Mouse (Mus musculus): ENCODE results near the gene Tshz2.
"Not testable (repeated sequence)": the region's sequence is repeated elsewhere in the genome, so short reads cannot be mapped to it uniquely, and the experiment has no call there.

Gene Tshz2

DNA sequence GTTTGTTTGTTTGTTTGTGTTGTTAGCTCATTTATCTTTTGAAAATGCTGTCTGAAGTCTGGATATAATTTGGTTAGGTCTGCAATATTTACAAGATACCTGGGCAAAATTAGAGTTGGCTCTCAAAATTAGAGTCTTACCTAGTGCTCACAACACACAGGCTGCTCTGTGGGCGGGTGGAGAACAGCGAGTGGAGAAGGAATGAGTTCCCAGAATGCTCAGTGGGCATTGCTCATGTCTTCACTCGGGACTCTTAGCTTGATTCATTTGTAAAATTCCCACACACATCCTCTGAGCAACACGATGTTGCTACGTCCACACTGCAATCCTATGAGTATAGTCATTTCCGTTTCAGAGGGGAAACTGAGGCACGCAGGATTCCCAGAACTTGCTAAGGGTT, 180.1 kb downstream of the Tshz2 start:
- DNase-seq (ENCODE audit: low spot score), result no peak

DNA sequence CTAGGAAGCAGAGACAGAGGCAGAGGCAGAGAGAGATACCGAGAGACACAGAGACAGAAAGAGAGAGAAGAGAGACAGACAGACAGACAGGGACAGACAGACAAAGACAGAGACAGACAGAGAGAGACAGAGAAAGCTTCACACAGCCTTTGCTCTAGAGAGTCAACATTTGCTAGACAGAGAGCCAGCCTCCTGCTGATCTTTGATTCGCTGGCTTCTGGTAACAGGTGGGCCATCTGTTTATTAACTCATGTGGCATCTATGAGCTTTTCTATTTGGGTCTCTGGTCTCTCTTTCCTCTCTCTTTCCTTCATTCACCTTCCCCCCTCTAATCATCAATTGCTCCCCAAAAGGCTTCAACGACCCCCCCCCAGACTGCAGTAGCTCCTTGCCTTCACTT, 181.5 kb downstream of the Tshz2 start:
- DNase-seq (ENCODE audit: low spot score), result no peak

DNA sequence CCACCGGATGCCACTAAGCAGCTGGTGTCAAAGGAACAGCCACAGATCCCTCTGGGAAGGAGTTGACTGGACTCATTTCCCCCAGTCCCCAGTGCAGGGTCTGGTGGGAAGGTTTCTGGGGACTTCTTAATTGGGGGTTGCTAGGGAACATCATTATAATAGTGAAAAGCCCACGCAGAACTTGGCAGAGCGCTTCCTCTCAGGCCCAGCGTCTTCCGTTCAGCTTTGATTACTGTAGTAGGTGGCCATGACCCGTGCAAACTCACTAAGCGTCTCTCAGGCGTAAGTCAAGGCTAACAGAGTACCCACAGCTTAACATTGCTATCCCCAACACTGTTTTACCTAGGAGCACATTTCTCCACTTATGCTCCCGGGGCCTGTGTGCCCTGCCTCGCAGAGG, 181.9 kb downstream of the Tshz2 start:
- no peak for DNase-seq (ENCODE audit: low spot score)

DNA sequence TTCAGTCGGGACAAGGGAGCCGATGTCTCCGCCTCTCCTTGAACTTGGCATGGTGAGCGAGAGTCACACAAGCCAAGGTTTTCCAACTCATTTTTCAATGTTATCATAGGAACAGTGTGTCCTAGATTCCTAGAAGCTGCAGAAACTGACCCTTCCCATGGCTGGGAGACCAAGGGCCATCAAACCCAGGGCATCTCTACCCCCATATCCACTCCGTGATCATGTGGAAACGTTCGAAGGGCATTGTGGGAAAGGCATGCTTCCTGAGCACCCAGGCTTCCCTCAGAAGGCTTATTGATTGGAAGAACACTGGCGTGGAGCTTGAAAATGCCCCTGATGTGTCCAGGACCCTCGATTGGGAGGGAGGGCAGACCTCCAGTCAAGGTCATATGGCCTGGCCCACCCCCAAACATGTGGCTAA, 188.2 kb downstream of the Tshz2 start:
- DNase-seq (ENCODE audit: low spot score), result no peak

DNA sequence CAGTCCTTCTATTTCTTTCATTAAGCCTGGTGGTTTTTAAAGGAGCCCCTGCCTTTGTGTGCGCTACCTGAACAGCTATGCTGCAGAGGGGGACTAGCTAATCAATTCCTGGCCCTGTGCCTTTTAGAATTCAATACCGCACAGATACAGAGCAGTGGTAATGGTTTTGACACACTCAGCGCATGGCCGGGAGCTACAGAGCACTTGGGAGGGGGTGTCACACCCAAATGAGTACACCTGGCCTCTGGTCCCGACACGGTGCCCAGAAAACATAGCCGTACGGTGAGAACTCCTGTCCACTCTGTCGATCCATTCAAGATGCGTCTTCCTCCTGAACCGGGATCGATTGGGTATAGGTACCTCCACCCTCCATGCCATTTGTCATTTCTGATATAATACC, 193.1 kb downstream of the Tshz2 start:
- DNase-seq (ENCODE audit: low spot score), result no peak

DNA sequence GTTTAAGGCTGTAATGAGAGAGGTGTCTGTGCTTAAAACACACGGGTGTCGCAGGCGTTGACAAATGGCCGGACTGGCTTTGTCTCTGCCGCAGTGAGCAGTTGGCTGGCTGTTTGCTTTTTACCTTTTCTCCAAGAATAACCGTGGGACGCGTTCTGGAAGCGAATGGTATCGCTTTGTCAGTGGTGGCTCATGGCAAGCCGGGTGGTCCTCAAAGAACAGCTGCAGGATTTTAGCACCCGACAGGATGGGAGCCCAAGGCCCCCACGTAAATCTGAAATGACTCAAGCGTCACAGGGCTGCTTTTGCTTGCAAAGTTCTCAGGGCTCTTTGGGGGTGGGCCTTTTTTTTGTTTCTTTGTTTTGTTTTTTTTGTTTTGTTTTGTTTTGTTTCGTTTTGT, 193.5 kb downstream of the Tshz2 start:
- no peak for DNase-seq (ENCODE audit: low spot score)

DNA sequence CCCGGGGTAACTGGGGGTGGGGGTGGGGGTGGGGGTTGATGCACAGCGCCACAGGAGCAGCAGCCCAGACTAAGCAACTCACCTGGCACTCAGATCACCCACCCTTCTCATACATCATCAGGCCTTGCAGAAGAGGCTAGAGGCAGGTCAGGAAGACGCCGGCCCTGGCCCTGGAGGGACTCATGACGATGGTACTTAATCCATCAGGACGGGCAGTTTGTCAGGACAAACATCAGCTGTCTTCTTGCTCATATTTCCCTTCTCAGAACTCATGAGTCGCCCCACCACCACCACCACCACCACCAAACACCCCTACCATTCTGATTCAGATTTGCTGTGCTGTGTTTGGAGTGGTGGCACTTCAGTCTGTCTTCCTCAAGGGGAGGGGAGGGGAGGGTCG, 194.0 kb downstream of the Tshz2 start:
- no peak for DNase-seq (ENCODE audit: low spot score)

DNA sequence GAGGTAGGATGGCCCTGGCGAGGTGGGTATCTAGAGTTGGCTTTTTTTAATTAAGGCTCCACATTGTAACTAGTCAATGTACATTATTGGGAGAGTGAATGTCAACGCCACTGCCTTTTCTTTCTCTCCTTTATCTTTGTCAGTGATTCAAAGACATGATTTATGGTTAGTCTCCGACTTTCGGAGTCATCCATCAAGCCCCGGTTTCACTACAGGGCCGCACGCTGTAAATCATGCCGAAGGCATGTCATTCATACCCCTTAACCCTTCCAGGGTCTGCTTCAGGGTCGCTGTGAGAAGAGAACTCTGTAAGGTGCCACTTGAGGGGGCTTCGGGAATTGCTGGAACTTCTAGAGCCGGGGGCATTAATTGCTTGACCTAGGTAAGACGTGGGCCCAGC, 199.4 kb downstream of the Tshz2 start:
- peak; percentile 60 for DNase-seq (ENCODE audit: low spot score)

DNA sequence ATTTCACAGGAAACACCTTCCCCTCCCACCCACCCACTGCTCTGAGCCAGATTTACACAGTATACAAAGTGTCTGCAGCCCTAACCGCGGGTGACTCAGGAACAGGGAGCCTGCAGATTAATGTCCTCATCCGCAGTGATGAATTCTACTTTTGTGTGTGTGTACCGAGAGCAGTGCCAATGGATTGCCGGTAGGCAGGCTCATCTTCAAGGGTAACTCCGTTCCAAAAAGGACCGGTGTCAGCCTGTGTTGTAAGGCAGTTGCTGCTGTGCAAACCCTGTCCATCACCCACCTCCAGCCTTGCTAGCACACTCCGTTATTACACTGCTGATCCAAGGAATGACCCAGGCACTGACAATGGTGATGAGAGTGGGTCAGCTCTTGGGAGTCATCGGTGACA, 200.8 kb downstream of the Tshz2 start:
- DNase-seq (ENCODE audit: low spot score), result no peak

DNA sequence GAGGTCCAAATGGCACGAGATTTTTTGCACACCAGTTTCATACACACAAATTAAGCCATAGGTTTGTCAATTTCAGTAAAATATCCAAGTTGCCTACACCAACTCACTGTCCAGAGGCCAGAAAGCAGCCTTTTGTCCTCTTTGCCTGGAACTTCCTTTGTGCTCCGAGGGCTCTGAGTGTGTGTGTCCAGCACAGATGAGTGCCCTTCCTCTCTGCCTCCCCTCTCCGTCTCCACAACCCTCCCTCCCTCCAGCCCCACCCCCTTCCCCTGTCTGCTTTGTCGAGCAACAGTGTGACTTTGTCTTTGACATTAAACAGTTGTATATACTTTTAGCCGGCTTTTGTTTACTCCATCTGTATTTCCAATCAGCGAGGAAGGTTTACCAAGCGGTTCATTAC, 201.8 kb downstream of the Tshz2 start:
- peak; percentile 74 for DNase-seq (ENCODE audit: low spot score)

DNA sequence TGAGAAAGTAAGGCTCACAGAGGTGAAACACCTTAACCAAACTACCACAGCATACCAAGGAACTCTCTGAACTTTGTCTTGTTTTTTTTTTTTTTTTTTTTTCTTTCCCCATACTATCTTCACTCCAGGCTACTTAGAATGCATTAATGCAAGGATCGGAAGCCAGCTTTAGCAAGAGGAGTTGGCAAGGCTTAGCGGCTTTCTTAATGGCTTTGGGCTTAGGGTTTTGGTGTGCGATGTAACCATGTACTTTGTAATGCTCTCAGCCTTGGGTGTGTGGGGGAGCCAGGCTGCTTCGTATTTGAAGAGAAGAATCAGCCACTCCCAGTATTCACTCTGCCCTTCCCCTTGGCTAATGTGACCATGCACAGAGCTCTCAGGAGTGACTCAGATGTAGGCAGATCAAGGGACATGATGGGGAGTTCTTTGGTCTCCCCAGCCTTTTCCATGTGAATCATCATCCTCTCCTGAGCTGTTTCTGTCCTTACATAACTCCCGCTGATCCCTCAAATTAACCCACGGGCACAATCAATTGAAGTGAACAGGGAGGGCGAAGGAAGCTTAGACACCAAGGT, 204.3 kb downstream of the Tshz2 start:
- DNase-seq (ENCODE audit: low spot score), result no peak

DNA sequence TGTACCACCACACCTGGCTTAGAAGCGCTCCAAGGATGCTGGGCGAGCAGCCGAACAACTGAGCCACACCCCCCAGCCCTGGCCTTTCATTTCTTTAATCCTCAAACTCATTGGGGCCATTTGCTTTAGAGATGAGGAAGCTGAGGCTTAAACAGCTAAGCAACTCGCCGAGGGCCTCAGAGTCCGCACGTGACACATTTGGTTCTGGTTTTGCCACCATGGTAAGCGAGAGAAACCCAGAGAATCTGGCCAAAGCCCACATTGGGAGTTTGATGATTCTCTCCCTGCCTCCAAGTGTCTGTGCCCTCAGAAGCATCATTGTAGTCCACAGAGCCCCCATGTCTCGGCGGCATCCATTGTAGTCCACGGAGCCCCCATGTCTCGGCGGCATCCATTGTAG, 205.7 kb downstream of the Tshz2 start:
- no peak for DNase-seq (ENCODE audit: low spot score)

DNA sequence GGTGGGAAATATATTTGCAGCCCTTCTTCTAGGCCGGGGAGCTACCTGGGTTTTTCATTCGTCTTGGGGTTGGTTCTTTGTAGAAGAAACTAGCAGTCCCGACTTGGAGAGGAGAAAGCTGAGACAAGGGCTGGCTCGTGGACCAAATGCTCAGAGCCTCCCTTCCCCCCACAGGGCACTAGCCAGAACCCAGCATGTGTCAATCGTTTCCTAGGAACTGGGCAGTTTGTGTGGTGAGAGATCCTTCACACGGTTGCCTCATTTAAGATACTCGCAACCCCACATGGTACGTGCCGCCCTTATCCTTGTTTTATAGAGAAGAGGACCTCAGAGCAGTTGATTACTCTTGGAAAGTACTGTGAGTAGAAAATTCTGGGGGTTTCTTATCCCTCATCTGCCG, 208.6 kb downstream of the Tshz2 start:
- DNase-seq (ENCODE audit: low spot score), result no peak

DNA sequence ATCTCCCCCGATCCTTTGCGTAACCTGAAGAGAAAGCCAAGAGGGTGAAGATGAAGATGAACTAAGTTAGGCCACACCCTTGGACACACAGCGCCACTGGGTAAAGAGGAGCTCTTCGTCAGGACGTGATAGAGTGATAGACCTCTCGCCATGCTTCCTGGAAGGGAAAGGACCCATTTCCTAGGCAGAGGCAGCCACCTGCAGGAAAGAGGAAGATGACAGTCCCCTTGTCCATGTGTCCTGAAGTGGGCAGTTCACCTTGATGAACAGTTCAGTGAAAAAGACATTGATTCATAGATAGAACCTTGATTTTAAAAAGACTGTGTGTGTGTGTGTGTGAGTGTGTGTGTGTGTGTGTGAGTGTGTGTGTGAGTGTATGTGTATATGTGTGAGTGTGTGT, 209.7 kb downstream of the Tshz2 start:
- DNase-seq (ENCODE audit: low spot score), result no peak

DNA sequence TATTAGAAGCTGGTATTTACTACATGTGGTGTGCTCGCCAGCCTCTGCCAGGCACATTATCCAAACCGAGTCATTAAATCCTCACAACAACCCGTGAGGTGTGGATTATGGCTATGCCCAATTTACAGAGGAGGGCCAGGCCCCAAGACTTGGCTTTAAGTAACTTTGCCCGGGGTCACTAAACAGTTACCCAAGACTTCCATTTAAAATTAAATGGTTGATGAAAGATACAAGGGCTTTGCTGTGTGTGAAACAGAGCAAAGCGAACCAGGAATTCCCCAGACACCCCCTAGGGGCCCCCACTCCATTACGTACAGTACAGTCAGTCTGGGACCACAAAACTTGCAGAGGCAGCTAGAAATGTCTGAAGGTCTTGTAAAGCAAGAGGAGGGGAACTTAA, 210.7 kb downstream of the Tshz2 start:
- no peak for DNase-seq (ENCODE audit: low spot score)

DNA sequence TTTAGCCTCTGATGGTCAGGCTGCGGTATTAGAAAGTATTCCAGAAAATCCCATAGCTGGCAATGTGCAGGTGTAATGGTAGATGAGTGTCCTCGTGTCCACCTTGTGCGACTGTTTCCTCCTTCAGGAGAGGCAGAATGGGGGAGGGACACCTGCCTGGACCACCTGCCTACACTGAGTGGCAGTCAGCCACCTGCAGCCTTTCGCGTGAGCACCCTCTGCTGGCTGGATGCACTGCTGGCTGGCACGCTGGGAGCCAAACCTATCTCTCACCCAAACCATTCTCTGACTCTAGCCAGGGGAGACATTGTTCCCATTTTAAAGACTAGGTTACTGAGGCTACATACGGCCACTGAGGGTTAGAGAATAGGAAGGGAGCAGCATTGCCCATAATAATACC, 216.3 kb downstream of the Tshz2 start:
- DNase-seq (ENCODE audit: low spot score), result peak; percentile 40

DNA sequence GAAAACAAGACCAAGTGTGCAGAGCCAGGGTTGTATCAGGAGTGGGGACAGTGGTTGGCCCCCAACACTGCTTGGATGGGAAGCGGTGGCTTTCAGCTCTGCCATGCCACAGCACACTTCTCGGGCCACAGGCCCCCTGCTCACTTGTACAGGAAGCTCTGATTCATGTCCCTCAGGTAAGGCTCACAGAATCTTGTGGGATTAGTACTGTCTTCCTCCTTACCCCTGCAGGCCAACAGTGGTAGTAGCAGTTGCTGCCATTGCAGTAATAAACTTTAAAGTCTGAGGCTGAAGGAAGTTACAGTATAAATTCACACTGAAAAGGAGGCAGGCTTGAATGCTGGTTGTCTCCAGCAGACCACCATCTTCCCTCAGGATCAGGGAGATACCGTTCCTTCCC, 216.7 kb downstream of the Tshz2 start:
- DNase-seq (ENCODE audit: low spot score), result no peak

DNA sequence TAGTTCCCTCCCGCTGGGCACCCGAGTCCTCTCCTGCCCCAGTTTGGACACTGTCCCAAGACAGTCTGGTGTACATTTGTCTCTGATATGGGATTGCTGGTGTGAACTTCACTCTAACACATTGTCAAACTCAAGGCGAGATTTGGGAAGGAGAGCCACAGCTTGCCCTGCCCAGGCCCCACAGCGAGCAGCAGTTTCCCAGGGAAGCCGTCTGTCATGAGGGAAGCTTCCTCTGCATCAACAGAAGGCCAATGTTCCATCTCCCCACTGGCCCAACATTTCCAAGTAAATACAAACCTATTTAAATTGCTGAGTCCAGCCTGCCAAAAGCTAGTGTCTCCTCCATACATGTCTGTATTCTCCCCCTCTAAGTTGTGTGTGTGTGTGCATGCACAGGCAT, 218.8 kb downstream of the Tshz2 start:
- no peak for DNase-seq (ENCODE audit: low spot score)

DNA sequence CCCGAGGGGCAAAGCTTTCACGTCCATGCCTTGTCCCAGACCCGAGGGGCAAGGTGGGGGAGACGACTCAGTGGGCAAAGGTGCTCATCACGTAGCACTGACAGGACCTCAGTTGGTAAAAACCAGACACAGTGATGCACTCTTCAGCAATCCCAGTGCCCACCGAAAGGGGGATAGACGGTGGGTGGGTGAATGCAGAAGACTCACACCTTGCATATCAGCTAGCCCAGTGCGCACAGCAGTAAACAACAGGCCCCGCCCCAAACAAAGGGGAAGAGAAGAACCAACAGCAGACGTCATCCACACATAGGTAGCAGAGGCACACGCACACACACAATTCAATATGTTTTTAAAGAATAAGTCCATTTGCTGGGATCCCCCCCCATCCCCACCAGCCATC, 221.7 kb downstream of the Tshz2 start:
- no peak for DNase-seq (ENCODE audit: low spot score)

DNA sequence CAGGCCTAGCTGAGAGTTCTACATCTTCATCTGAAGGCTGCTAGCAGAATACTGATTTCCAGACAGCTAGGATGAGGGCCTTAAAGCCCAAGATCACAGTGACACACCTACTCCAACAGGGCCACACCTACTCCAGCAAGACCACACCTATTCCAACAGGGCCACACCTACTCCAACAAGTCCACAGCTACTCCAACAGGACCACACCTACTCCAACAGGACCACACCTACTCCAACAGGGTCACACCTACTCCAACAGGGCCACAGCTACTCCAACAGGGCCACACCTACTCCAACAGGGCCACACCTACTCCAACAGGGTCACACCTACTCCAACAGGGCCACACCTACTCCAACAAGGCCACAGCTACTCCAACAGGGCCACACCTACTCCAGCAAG, 224.2 kb downstream of the Tshz2 start:
- not testable (repeated sequence) for DNase-seq (ENCODE audit: low spot score)

DNA sequence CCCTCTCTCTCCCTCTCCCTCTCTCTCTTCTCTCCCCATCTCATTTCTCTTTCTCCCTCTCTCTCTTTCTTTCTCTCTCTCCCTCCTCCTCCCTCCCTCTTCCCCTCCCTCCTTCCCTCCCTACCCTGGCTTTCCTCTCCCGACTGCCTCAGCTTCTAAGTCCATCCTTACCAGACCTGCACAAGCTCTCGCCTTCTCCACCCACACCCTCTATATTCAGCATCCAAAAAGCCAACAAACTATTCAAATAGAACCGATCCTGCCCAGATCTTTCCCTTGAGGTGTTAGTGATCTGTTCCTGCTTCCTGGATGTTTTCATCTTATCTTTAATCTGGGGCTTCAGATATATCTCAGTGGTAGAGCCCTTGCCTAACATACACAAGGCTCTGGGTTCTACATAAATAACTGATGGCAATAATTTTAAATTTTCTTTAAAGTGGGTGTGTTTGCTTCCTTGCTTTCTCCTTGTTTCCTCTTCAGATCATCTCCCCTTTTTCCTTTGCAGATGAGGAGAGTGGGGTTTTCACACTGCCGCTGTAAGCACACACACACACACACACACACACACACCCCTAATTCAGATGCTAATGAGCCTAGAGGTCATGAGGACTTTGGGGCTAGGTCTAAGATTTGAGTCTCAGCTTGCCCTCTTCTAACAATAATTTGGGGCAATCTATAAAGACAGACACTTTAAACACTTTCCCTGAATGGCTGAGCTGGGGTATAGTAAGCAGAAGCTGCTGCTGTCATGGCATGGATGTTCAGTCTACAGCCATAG, 226.5 kb downstream of the Tshz2 start:
- DNase-seq (ENCODE audit: low spot score), result peak; percentile 36

DNA sequence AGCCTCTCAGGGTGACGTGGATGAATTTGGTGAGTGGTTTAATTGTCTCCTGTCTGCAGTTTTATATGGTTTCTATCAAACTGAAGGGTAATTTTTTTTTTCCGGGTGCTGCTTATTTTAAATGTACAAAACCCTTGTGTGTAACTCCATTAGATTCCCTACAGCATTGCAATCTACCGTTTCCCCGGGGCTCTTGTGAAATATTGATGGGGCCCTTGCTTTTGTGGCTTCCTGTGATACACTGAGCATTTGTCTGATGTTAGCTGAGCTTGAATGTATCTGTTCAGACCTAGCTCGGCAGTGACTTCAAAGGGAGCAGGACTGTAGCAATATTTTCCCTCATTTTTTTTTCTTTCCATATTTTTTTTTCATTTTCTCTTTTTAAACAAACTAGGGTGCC, 228.1 kb downstream of the Tshz2 start:
- DNase-seq (ENCODE audit: low spot score), result no peak

DNA sequence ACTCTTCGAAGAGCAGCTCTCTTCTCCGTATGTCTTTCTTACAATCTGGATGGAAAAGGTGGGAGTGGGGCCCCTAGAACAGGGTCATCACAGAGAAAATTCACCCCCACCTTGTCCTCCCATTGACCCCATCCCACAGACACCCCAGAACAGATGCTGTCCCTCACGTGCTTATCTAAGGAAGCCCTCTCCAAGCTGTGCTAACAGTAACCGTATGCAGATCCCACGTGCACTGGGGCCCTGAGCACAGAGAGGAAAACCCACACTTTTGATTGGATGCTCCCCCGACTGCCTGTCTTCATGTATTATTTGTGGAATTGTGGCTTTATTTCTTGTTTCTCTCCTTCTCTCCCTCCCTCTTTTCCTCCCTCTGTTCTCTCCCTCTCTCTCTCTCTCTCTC, 229.9 kb downstream of the Tshz2 start:
- no peak for DNase-seq (ENCODE audit: low spot score)

DNA sequence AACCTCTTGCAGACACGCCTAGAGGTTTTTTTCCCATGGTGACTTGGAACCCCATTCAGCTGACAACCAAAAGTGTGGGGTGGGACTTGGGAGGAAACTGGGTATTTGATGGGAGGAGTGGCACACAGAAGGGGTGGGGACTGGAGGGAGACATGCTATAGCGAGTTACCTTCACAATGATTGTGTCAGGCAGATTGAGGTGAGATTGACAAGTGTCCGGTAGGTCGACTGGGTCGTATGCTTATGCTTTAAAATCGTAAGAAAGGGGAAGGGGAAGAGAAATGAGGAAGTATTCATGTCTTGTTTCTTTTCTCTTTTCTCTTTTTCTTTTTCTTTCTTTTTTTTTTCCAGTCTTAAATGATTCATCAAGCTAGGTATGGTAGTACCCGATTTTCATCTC, 236.7 kb downstream of the Tshz2 start:
- DNase-seq (ENCODE audit: low spot score), result no peak

All from embryo, embryonic 10.5 days (tissue).